Mouse (Mus musculus): ENCODE data around the gene Ttc1. TPM values are rescaled to one million over a fixed set of nuclear protein-coding genes. Genes with fewer than 3 reads are reported as not detected.

Ttc1 gene
- total and polyA plus RNA-seq, 3 experiments, result 74.8 to 138 (median 100) TPM

DNA sequence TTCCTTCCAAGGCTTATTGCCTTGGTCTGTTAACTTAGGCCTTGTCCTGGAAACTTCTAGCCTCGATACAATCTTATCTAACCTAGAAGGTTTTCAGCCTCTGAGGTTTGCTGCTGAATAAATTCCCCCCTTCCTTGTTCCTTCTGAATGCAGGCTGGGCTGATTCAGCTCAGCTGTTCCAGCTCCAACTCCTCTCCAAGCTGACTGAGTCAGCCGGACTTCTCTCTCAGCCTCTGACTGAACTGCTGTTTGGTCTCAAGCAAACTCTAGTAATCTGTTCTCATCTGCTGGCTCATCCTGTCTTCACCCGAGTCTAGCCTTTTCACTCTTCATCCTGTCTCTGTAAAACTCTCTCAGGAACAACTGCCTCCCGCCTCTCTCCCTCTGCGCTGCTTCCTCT, 31.7 kb upstream of the Ttc1 start:
- in situ Hi-C loops (cut with MboI; ENCODE audit: low pct_ligation_motif_present, low pct_unique_long_range_greater_than_20kb, low sequenced_read_pairs) (no loop called here), dilution Hi-C loops (cut with MboI; ENCODE audit: extremely low pct_ligation_motif_present, extremely low pct_unique_long_range_greater_than_20kb, low sequenced_read_pairs) (no loop called here)
- no peaks in the 10 kb centered on the region for H3K27me3 ChIP-seq (replicated peaks)
- no peaks in the 10 kb centered on the region for H3K9me3 ChIP-seq (replicated peaks; ENCODE audit: low read length)
- no peak overlapping the region for H3K9ac ChIP-seq (ENCODE audit: insufficient read depth, low read depth)
- no peak for DNase-seq (ENCODE audit: extremely low read depth)
- H3K4me1 ChIP-seq (ENCODE audit: control insufficient read depth in 1 of 2, insufficient read depth in 2 of 2), result no peaks in the 10 kb centered on the region
- H3K27ac ChIP-seq (ENCODE audit: insufficient read depth, low read depth), result no peak overlapping the region
- no peaks in the 10 kb centered on the region for H3K79me2 ChIP-seq (replicated peaks; ENCODE audit: control insufficient read depth, extremely low read depth, insufficient read depth, poor library complexity, severe bottlenecking)
- H3K4me3 ChIP-seq (replicated peaks in 1 of 3; ENCODE audit: low read depth in 2 of 3, low read length in 2 of 3, poor library complexity in 1 of 3), result no peak overlapping the region
- H3K36me3 ChIP-seq (replicated peaks in 1 of 2; ENCODE audit: control insufficient read depth in 1 of 2, insufficient read depth in 1 of 2, low read length in 1 of 2), result no peaks in the 10 kb centered on the region
- H3K4me2 ChIP-seq (ENCODE audit: insufficient read depth, low read depth, poor library complexity, severe bottlenecking), result no peak overlapping the region
- TF ChIP-seq MEF2A (IDR thresholded peaks at IDR 0.05; ENCODE audit: borderline replicate concordance, low read depth, low read length) (no peak), USF2 (conservative IDR thresholded peaks at IDR 0.05; ENCODE audit: low read depth, low read length) (no peak), TBP (conservative IDR thresholded peaks at IDR 0.05; ENCODE audit: low read depth, low read length) (no peak), MYC (IDR thresholded peaks at IDR 0.05; ENCODE audit: low read depth, low read length) (no peak), NRF1 (IDR thresholded peaks at IDR 0.05; ENCODE audit: low read depth, low read length) (no peak), ETS1 (conservative IDR thresholded peaks at IDR 0.05; ENCODE audit: low read depth, low read length) (no peak), TCF12 (IDR thresholded peaks at IDR 0.05; ENCODE audit: low read depth, low read length) (no peak), NELFE (IDR thresholded peaks at IDR 0.05; ENCODE audit: low read depth, low read length) (no peak), MXI1 (IDR thresholded peaks at IDR 0.05; ENCODE audit: low read depth, low read length) (no peak), ZC3H11A (IDR thresholded peaks at IDR 0.05; ENCODE audit: low read depth, low read length) (no peak), IRF4 (IDR thresholded peaks at IDR 0.05; ENCODE audit: low read depth, low read length) (no peak), BHLHE40 (IDR thresholded peaks at IDR 0.05; ENCODE audit: low read depth, low read length) (no peak), CHD2 (IDR thresholded peaks at IDR 0.05; ENCODE audit: low read length) (no peak), JUND (conservative IDR thresholded peaks at IDR 0.05; ENCODE audit: low read depth, low read length) (no peak)

DNA sequence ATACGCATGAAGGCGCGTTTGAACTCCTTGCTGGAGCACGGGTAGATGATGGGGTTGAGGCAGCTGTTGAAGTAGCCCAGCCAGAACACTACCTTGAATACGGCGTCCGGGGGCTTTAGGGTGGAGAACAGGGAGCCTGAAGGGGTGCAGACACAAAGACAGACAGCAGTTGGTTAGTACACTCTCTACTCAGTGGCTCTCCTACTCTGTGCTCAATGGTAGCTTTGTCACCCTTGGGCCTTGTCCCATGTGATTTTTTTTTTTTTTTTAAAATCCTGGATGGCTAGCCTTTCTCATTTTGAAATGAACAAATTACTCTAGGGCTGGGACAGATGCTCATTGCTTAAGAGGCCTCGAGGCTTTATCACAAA, 28.5 kb upstream of the Ttc1 start:
- no peak overlapping the region for H3K4me3 ChIP-seq (replicated peaks in 1 of 3; ENCODE audit: low read depth in 2 of 3, low read length in 2 of 3, poor library complexity in 1 of 3)
- H3K79me2 ChIP-seq (replicated peaks; ENCODE audit: control insufficient read depth, extremely low read depth, insufficient read depth, poor library complexity, severe bottlenecking), result no peaks in the 10 kb centered on the region
- TF ChIP-seq NRF1 (IDR thresholded peaks at IDR 0.05; ENCODE audit: low read depth, low read length) (no peak), POLR2AphosphoS2 (IDR thresholded peaks at IDR 0.05; ENCODE audit: low read depth, low read length) (no peak), RCOR1 (conservative IDR thresholded peaks at IDR 0.05; ENCODE audit: low read depth, low read length) (no peak), ETS1 (conservative IDR thresholded peaks at IDR 0.05; ENCODE audit: low read depth, low read length) (no peak), SIN3A (IDR thresholded peaks at IDR 0.05; ENCODE audit: low read length) (no peak), USF2 (conservative IDR thresholded peaks at IDR 0.05; ENCODE audit: low read depth, low read length) (no peak), MXI1 (IDR thresholded peaks at IDR 0.05; ENCODE audit: low read depth, low read length) (no peak), JUN (IDR thresholded peaks at IDR 0.05; ENCODE audit: insufficient read depth, low read depth, low read length) (no peak), E2F4 (IDR thresholded peaks at IDR 0.05; ENCODE audit: insufficient replicate concordance, low read depth, low read length) (no peak), JUND (conservative IDR thresholded peaks at IDR 0.05; ENCODE audit: low read depth, low read length) (no peak), CTCF (conservative IDR thresholded peaks at IDR 0.05 in 1 of 2, IDR thresholded peaks at IDR 0.05 in 1 of 2; ENCODE audit: low read depth in 2 of 2, low read length in 2 of 2) (no peak), NELFE (IDR thresholded peaks at IDR 0.05; ENCODE audit: low read depth, low read length) (no peak), MYC (IDR thresholded peaks at IDR 0.05; ENCODE audit: low read depth, low read length) (no peak), RAD21 (IDR thresholded peaks at IDR 0.05; ENCODE audit: low read depth, low read length) (no peak), IRF4 (IDR thresholded peaks at IDR 0.05; ENCODE audit: low read depth, low read length) (no peak), ELF1 (IDR thresholded peaks at IDR 0.05; ENCODE audit: low read depth, low read length) (no peak), KAT2A (IDR thresholded peaks at IDR 0.05; ENCODE audit: insufficient replicate concordance, low read length) (no peak), USF1 (IDR thresholded peaks at IDR 0.05; ENCODE audit: low read depth, low read length) (no peak)
- no peak for DNase-seq (ENCODE audit: extremely low read depth)
- no peaks in the 10 kb centered on the region for H3K36me3 ChIP-seq (replicated peaks in 1 of 2; ENCODE audit: control insufficient read depth in 1 of 2, insufficient read depth in 1 of 2, low read length in 1 of 2)
- no peak overlapping the region for H3K9ac ChIP-seq (ENCODE audit: insufficient read depth, low read depth)
- peaks cover 2% of the 10 kb centered on the region for H3K27me3 ChIP-seq (replicated peaks)
- in situ Hi-C loops (cut with MboI; ENCODE audit: low pct_ligation_motif_present, low pct_unique_long_range_greater_than_20kb, low sequenced_read_pairs), result no loop called here
- H3K4me2 ChIP-seq (ENCODE audit: insufficient read depth, low read depth, poor library complexity, severe bottlenecking), result no peak overlapping the region
- dilution Hi-C loops (cut with MboI; ENCODE audit: extremely low pct_ligation_motif_present, extremely low pct_unique_long_range_greater_than_20kb, low sequenced_read_pairs), result no loop called here
- H3K4me1 ChIP-seq (ENCODE audit: control insufficient read depth in 1 of 2, insufficient read depth in 2 of 2), result no peaks in the 10 kb centered on the region
- no peaks in the 10 kb centered on the region for H3K9me3 ChIP-seq (replicated peaks; ENCODE audit: low read length)
- H3K27ac ChIP-seq (ENCODE audit: insufficient read depth, low read depth), result no peak overlapping the region
